Mouse (Mus musculus) olfactory bulb, adult 2 months (tissue): ENCODE data around the gene Auts2. TPM values are rescaled to one million over a fixed set of nuclear protein-coding genes. Genes with fewer than 3 reads are reported as not detected.

ENCODE experiments used
- H3K27ac ChIP-seq: fragments of 200-500 bp; 2 replicates; pipeline ENCODE4 v1.5.1; 2012; ENCODE audit warnings: low read depth, low read length; ENCODE audit not compliant: insufficient read depth
- H3K4me1 ChIP-seq: fragments of 200-500 bp; 2 replicates; pipeline ENCODE4 v1.6.1; 2012; ENCODE audit warnings: low read length; ENCODE audit not compliant: control insufficient read depth, insufficient read depth
- H3K4me3 ChIP-seq: fragments of 200-500 bp; 2 replicates; pipeline ENCODE4 v1.5.1; 2012; ENCODE audit warnings: mild to moderate bottlenecking, low read depth, low read length, moderate library complexity; ENCODE audit not compliant: insufficient read depth
- CTCF ChIP-seq: fragments of 200-500 bp; IDR thresholded peaks from 2 replicates; pipeline ENCODE4 v1.5.1; 2012; ENCODE audit warnings: low read depth, mild to moderate bottlenecking, low read length, moderate library complexity; ENCODE audit not compliant: insufficient read depth
- POLR2A ChIP-seq: fragments of 200-500 bp; IDR thresholded peaks from 2 replicates; pipeline ENCODE4 v1.6.1; 2012; ENCODE audit warnings: mild to moderate bottlenecking, low read depth, low read length, moderate library complexity; ENCODE audit not compliant: insufficient read depth
- WGBS: fragments of 180-500 bp; shearing (Covaris S2); methylation state at CpG from one replicate; pipeline ENCODE4 v1.1.7; 2018; 5-methylcytosine and 5-hydroxymethylcytosine counted together
- polyA plus RNA-seq: library from polyadenylated mRNA; stranded (reverse); fragments of >200 nt; gene quantifications from 2 replicates; pipeline ENCODE4 v1.2.4, GENCODE M21; 2012; ENCODE audit warnings: low replicate concordance; ENCODE audit not compliant: missing spikeins, insufficient read depth, insufficient read length

Gene Auts2
- polyA plus RNA-seq, 1 experiment: not detected

- WGBS: 49% methylated on average over 4 of the region's 4 CpGs
These were observed 535.2 kb downstream of the Auts2 start for GRCm38 (mm10) chr5:132007907-132008306.

GRCm38 (mm10) chr5:131992681-131993211 is 550.4 kb downstream of the Auts2 start:
- Histone ChIP-seq H3K4me1 (peaks cover 7% of the 10 kb centered on the region), H3K27ac (no peak overlapping the region), H3K4me3 (no peak overlapping the region)
- TF ChIP-seq CTCF (no peak), POLR2A (no peak)
- WGBS: 38% methylated on average over 12 of the region's 12 CpGs

More at GRCm38 (mm10) chr5:132007907-132008306, 535.2 kb downstream of the Auts2 start:
- no peak overlapping the region for H3K4me3 ChIP-seq
- TF ChIP-seq CTCF: no peak
- TF ChIP-seq POLR2A: no peak
- H3K4me1 ChIP-seq: no peaks in the 10 kb centered on the region
- no peak overlapping the region for H3K27ac ChIP-seq

- H3K27ac ChIP-seq: no peak overlapping the region
- no peak overlapping the region for H3K4me3 ChIP-seq
- TF ChIP-seq POLR2A (no peak), CTCF (no peak)
- peaks cover 7% of the 10 kb centered on the region for H3K4me1 ChIP-seq
- WGBS: 40% methylated on average over 6 of the region's 6 CpGs
These were observed 550.9 kb downstream of the Auts2 start for GRCm38 (mm10) chr5:131992268-131992667.

GRCm38 (mm10) chr5:131990532-131990931 is 552.6 kb downstream of the Auts2 start:
- 88% methylated on average over 1 of the region's 1 CpGs for WGBS
- Histone ChIP-seq H3K4me3 (no peak overlapping the region), H3K27ac (no peak overlapping the region), H3K4me1 (peaks cover 7% of the 10 kb centered on the region)
- no peak for TF ChIP-seq POLR2A
- TF ChIP-seq CTCF: no peak

GRCm38 (mm10) chr5:131981451-131981850 is 561.7 kb downstream of the Auts2 start:
- no peak overlapping the region for H3K4me3 ChIP-seq
- H3K27ac ChIP-seq: no peak overlapping the region
- TF ChIP-seq CTCF: no peak
- TF ChIP-seq POLR2A: no peak
- peaks cover 2% of the 10 kb centered on the region; the same call in 1 of the 2 replicates for H3K4me1 ChIP-seq
- 40% methylated on average over 3 of the region's 3 CpGs for WGBS

GRCm38 (mm10) chr5:131978939-131979338 is 564.2 kb downstream of the Auts2 start:
- Histone ChIP-seq H3K4me3 (no peak overlapping the region), H3K4me1 (peaks cover 2% of the 10 kb centered on the region; the same call in 1 of the 2 replicates), H3K27ac (no peak overlapping the region)
- 58% methylated on average over 9 of the region's 9 CpGs for WGBS
- no peak for TF ChIP-seq POLR2A
- no peak for TF ChIP-seq CTCF

GRCm38 (mm10) chr5:131977497-131977896 is 565.6 kb downstream of the Auts2 start:
- no peak for TF ChIP-seq CTCF
- no peak for TF ChIP-seq POLR2A
- Histone ChIP-seq H3K4me1 (peaks cover 2% of the 10 kb centered on the region; the same call in 1 of the 2 replicates), H3K27ac (no peak overlapping the region), H3K4me3 (no peak overlapping the region)
- 63% methylated on average over 3 of the region's 3 CpGs for WGBS

GRCm38 (mm10) chr5:131971901-131972300 is 571.2 kb downstream of the Auts2 start:
- Histone ChIP-seq H3K4me3 (no peak overlapping the region), H3K4me1 (peaks cover 9% of the 10 kb centered on the region), H3K27ac (no peak overlapping the region)
- TF ChIP-seq CTCF: no peak
- no peak for TF ChIP-seq POLR2A
- WGBS: 84% methylated on average over 2 of the region's 2 CpGs

GRCm38 (mm10) chr5:131965499-131965898 is 577.6 kb downstream of the Auts2 start:
- Histone ChIP-seq H3K4me1 (peaks cover 9% of the 10 kb centered on the region), H3K27ac (no peak overlapping the region), H3K4me3 (no peak overlapping the region)
- WGBS: 84% methylated on average over 6 of the region's 6 CpGs
- TF ChIP-seq POLR2A (no peak), CTCF (no peak)
